Mouse (Mus musculus) retina, adult 2 months (tissue): ENCODE measurements around the gene Fastkd5.

Source experiments
- DNase-seq: peaks from one replicate; pipeline ENCODE4 v3.0.0-alpha.2; 2012; ENCODE audit warnings: low read depth, low spot score

Gene Fastkd5

GRCm38 (mm10) chr2:130634006-130634738 lies 4.3 kb upstream of the Fastkd5 start:
- no peak for DNase-seq

- no peak for DNase-seq
These were observed 3.3 kb upstream of the Fastkd5 start for GRCm38 (mm10) chr2:130632887-130633675.

- no peak for DNase-seq
These were observed 2.6 kb upstream of the Fastkd5 start for GRCm38 (mm10) chr2:130632416-130632815.

- DNase-seq: no peak
These were observed 568 bp downstream of the Fastkd5 start for GRCm38 (mm10) chr2:130629080-130629838.

- no peak for DNase-seq
These were observed 1.4 kb downstream of the Fastkd5 start for GRCm38 (mm10) chr2:130628424-130628823.

- no peak for DNase-seq
These were observed 10.9 kb downstream of the Fastkd5 start for GRCm38 (mm10) chr2:130618972-130619371.

GRCm38 (mm10) chr2:130613091-130613490 lies 16.7 kb downstream of the Fastkd5 start:
- DNase-seq: no peak

- no peak for DNase-seq
These were observed 27.6 kb downstream of the Fastkd5 start for GRCm38 (mm10) chr2:130602195-130602594.

- no peak for DNase-seq
These were observed 31.4 kb downstream of the Fastkd5 start for GRCm38 (mm10) chr2:130598399-130598798.

GRCm38 (mm10) chr2:130597601-130598010 lies 32.2 kb downstream of the Fastkd5 start:
- no peak for DNase-seq

GRCm38 (mm10) chr2:130595596-130595995 lies 34.2 kb downstream of the Fastkd5 start:
- DNase-seq: no peak

- DNase-seq: no peak
These were observed 38.8 kb downstream of the Fastkd5 start for GRCm38 (mm10) chr2:130591016-130591415.

- no peak for DNase-seq
These were observed 40.1 kb downstream of the Fastkd5 start for GRCm38 (mm10) chr2:130589761-130590160.

- no peak for DNase-seq
These were observed 40.7 kb downstream of the Fastkd5 start for GRCm38 (mm10) chr2:130589157-130589556.

- DNase-seq: no peak
These were observed 41.5 kb downstream of the Fastkd5 start for GRCm38 (mm10) chr2:130588373-130588772.

- DNase-seq: no peak
These were observed 43.8 kb downstream of the Fastkd5 start for GRCm38 (mm10) chr2:130586016-130586415.

GRCm38 (mm10) chr2:130583902-130584560 lies 45.8 kb downstream of the Fastkd5 start:
- no peak for DNase-seq

GRCm38 (mm10) chr2:130582552-130582951 lies 47.3 kb downstream of the Fastkd5 start, which contains the start of gene Avp:
Gene Avp, minus strand, starts transcription at chr2:130582554.
- DNase-seq: no peak

GRCm38 (mm10) chr2:130581201-130581600 lies 48.6 kb downstream of the Fastkd5 start:
- DNase-seq: no peak

- DNase-seq: no peak
These were observed 50.0 kb downstream of the Fastkd5 start for GRCm38 (mm10) chr2:130579791-130580190.

- no peak for DNase-seq
These were observed 51.7 kb downstream of the Fastkd5 start for GRCm38 (mm10) chr2:130578148-130578547.
